ENCODE assay signal across 8 mouse cellular contexts in the genomic region with DNA sequence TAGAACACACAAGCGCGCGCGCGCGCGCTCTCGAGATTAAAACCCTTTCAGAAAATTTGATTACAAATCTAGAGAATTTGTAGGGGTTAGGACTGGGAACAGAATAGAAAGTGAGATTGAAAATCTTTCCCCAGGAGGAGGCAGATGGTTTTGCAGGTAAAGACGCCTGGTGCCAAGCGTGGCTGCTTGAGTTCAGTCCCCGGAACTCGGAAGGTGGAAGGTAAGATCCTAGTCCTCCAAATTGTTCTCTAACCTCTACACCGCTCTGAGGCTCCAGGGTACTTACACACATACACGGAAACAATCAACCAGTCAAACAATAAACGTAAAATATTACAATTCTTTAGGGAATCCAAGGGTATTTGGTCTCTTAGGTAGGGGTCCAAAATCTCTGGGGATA. TPM values are rescaled to one million over a fixed set of nuclear protein-coding genes. Genes with fewer than 3 reads are reported as not detected.
DNase-seq lines count a peak whose midpoint lies in the region; ATAC-seq and TF ChIP-seq lines count a peak whose summit lies in the region.

No protein-coding gene starts in this region.

- TF ChIP-seq CTCF in E14TG2a.4 (conservative IDR thresholded peaks at IDR 0.05; ENCODE audit: low read length): no peak

- peaks cover 81% of the 10 kb centered on the region for H3K27me3 ChIP-seq in heart, embryonic 12.5 days (replicated peaks)
- H3K27me3 ChIP-seq in E14TG2a.4 (ENCODE audit: insufficient read depth, low read length): peaks cover 3% of the 10 kb centered on the region; the same call in 1 of the 2 replicates
- H3K27me3 ChIP-seq in hindbrain, embryonic 11.5 days (ENCODE audit: control insufficient read depth, insufficient read depth, low read length): peaks cover 31% of the 10 kb centered on the region
- H3K27me3 ChIP-seq in liver, embryonic 16.5 days (ENCODE audit: control insufficient read depth, insufficient read depth, low read depth, low read length): peaks cover 29% of the 10 kb centered on the region

- H3K9me3 ChIP-seq in heart, embryonic 12.5 days (replicated peaks): no peaks in the 10 kb centered on the region
- no peaks in the 10 kb centered on the region for H3K9me3 ChIP-seq in E14TG2a.4 (ENCODE audit: low read length)
- no peaks in the 10 kb centered on the region for H3K9me3 ChIP-seq in hindbrain, embryonic 11.5 days (ENCODE audit: control insufficient read depth, low read length)
- no peaks in the 10 kb centered on the region for H3K9me3 ChIP-seq in liver, embryonic 16.5 days (replicated peaks; ENCODE audit: control insufficient read depth, low read length)

- WGBS in heart, embryonic 12.5 days: 3% methylated on average over 15 of the region's 15 CpGs
- WGBS in hindbrain, embryonic 11.5 days: 2% methylated on average over 15 of the region's 15 CpGs
- 6% methylated on average over 15 of the region's 15 CpGs for WGBS in liver, embryonic 16.5 days (ENCODE audit: insufficient replicate concordance)

- H3K27ac ChIP-seq in heart, embryonic 12.5 days (ENCODE audit: poor library complexity, severe bottlenecking): no peak overlapping the region
- no peak overlapping the region for H3K27ac ChIP-seq in hindbrain, embryonic 11.5 days (ENCODE audit: low read depth, low read length)
- no peak overlapping the region for H3K27ac ChIP-seq in liver, embryonic 16.5 days (ENCODE audit: low read length)

- H3K4me1 ChIP-seq in heart, embryonic 12.5 days (replicated peaks): peaks cover 16% of the 10 kb centered on the region
- H3K4me1 ChIP-seq in E14TG2a.4 (replicated peaks; ENCODE audit: low read depth, low read length): peaks cover 87% of the 10 kb centered on the region
- 0 out of 2 replicates have a peak, but pooled peaks cover 3% of the 10 kb centered on the region for H3K4me1 ChIP-seq in hindbrain, embryonic 11.5 days (replicated peaks; ENCODE audit: control insufficient read depth, insufficient read depth, low read length)
- H3K4me1 ChIP-seq in liver, embryonic 16.5 days (ENCODE audit: control insufficient read depth, low read depth, low read length): no peaks in the 10 kb centered on the region; the same call in 1 of the 2 replicates

- H3K4me2 ChIP-seq in heart, embryonic 12.5 days: peak overlapping the region; percentile 87
- peak overlapping the region; percentile 23 for H3K4me2 ChIP-seq in hindbrain, embryonic 11.5 days (replicated peaks; ENCODE audit: low read depth, low read length)
- peak overlapping the region; percentile 49; the same call in 1 of the 2 replicates for H3K4me2 ChIP-seq in liver, embryonic 16.5 days (ENCODE audit: low read depth, low read length)

- H3K9ac ChIP-seq in heart, embryonic 12.5 days: no peak overlapping the region
- no peak overlapping the region for H3K9ac ChIP-seq in hindbrain, embryonic 11.5 days (ENCODE audit: low read depth, low read length)
- no peak overlapping the region for H3K9ac ChIP-seq in liver, embryonic 16.5 days (ENCODE audit: low read depth, low read length)

- H3K4me3 ChIP-seq in heart, embryonic 12.5 days: peak overlapping the region; percentile 46
- peak overlapping the region; percentile 93 for H3K4me3 ChIP-seq in E14TG2a.4 (replicated peaks; ENCODE audit: low read length)
- peak overlapping the region; percentile 38; the same call in 1 of the 2 replicates for H3K4me3 ChIP-seq in hindbrain, embryonic 11.5 days (ENCODE audit: low read depth, low read length)
- H3K4me3 ChIP-seq in liver, embryonic 16.5 days (ENCODE audit: low read depth, low read length): peak overlapping the region; percentile 56; the same call in 1 of the 2 replicates

- no peaks in the 10 kb centered on the region for H3K36me3 ChIP-seq in heart, embryonic 12.5 days
- peaks cover 36% of the 10 kb centered on the region for H3K36me3 ChIP-seq in E14TG2a.4 (ENCODE audit: insufficient read depth, low read length)
- no peaks in the 10 kb centered on the region for H3K36me3 ChIP-seq in hindbrain, embryonic 11.5 days (ENCODE audit: control insufficient read depth, insufficient read depth, low read length)
- H3K36me3 ChIP-seq in liver, embryonic 16.5 days (ENCODE audit: control insufficient read depth, insufficient read depth): no peaks in the 10 kb centered on the region

- no peak for ATAC-seq in heart, embryonic 12.5 days (ENCODE audit: insufficient number of reproducible peaks, low FRiP score)
- no peak for ATAC-seq in hindbrain, embryonic 11.5 days (ENCODE audit: low FRiP score)
- ATAC-seq in liver, embryonic 16.5 days (ENCODE audit: low read depth): no peak

- DNase-seq in heart, adult 8-10 months (ENCODE audit: low spot score): no peak
- DNase-seq in hindbrain, embryonic 11.5 days (ENCODE audit: low spot score): peak; percentile 38
- no peak for DNase-seq in spleen, postnatal 14 days (ENCODE audit: low spot score in 2 of 2)
- DNase-seq in thymus, postnatal 4 days: no peak
- no peak for DNase-seq in cerebellum, adult 18-20 months

RNA-seq across cellular contexts. Expression of gene Hck, which starts 0.5 kb away (rescaled TPM):
- polyA plus RNA-seq in heart, embryonic 12.5 days (2016; fragmentation: Nextera tagmentation; extraction: Ambion mirVana): 1.2 and 1.3 TPM in 2 replicates
- 1 to 10 TPM in 2 of 4 experiments, under 1 TPM in 2; 0.72 to 1.2 (median 0.95) TPM for total RNA-seq in heart, adult 8-10 months (2022)
- 2.0 and 2.4 TPM in 2 replicates for polyA plus RNA-seq in hindbrain, embryonic 11.5 days (2014; fragmentation: Nextera tagmentation; extraction: Ambion mirVana)
- 10.1 and 11.7 TPM in 2 replicates for polyA plus RNA-seq in liver, embryonic 16.5 days (2015; fragmentation: Nextera tagmentation; extraction: Ambion mirVana)

RNA-seq across cellular contexts. Expression of gene Ccm2l, which starts 42.0 kb away (rescaled TPM):
- polyA plus RNA-seq in heart, embryonic 12.5 days (2016; fragmentation: Nextera tagmentation; extraction: Ambion mirVana): 7.9 and 8.7 TPM in 2 replicates
- 10 to 100 TPM; 12.9 to 21.5 (median 13.8) TPM for total RNA-seq in heart, adult 8-10 months (2022)
- polyA plus RNA-seq in hindbrain, embryonic 11.5 days (2014; fragmentation: Nextera tagmentation; extraction: Ambion mirVana): 2.1 and 2.2 TPM in 2 replicates
- polyA plus RNA-seq in liver, embryonic 16.5 days (2015; fragmentation: Nextera tagmentation; extraction: Ambion mirVana): 0.37 and 0.52 TPM in 2 replicates

RNA-seq across cellular contexts. Expression of gene Tm9sf4, which starts 53.3 kb away (rescaled TPM):
- polyA plus RNA-seq in heart, embryonic 12.5 days (2016; fragmentation: Nextera tagmentation; extraction: Ambion mirVana): 75.4 and 81.8 TPM in 2 replicates
- total RNA-seq in heart, adult 8-10 months (2022): 10 to 100 TPM; 41.9 to 50.0 (median 45.1) TPM
- 77.9 and 82.9 TPM in 2 replicates for polyA plus RNA-seq in hindbrain, embryonic 11.5 days (2014; fragmentation: Nextera tagmentation; extraction: Ambion mirVana)
- 30.9 and 36.2 TPM in 2 replicates for polyA plus RNA-seq in liver, embryonic 16.5 days (2015; fragmentation: Nextera tagmentation; extraction: Ambion mirVana)

Comparison
In these comparisons a context has a peak if more than half of its experiments do, and no peak if none do; other contexts are left out.
1. H3K4me2 ChIP-seq: peak in every context shown above with its lines; median percentile 87 in heart, embryonic 12.5 days; 49 in liver, embryonic 16.5 days; 23 in hindbrain, embryonic 11.5 days.
2. H3K4me3 ChIP-seq: peak in every context shown above with its lines; median percentile 93 in E14TG2a.4; 56 in liver, embryonic 16.5 days; 46 in heart, embryonic 12.5 days; 38 in hindbrain, embryonic 11.5 days.